Mouse (Mus musculus): ENCODE results near the gene Rbfox1.

The Rbfox1 gene

GRCm38 (mm10) chr16:5957418-5957817 lies 72.3 kb downstream of the Rbfox1 start:
- in situ Hi-C loops (cut with MboI; ENCODE audit: low pct_unique_long_range_greater_than_20kb in 1 of 2, low sequenced_read_pairs in 2 of 2, unreplicated experiment in 1 of 2) = no loop called here

- in situ Hi-C loops (cut with MboI; ENCODE audit: low pct_unique_long_range_greater_than_20kb in 1 of 2, low sequenced_read_pairs in 2 of 2, unreplicated experiment in 1 of 2) = no loop called here
Measured at GRCm38 (mm10) chr16:5961786-5962185, 76.6 kb downstream of the Rbfox1 start.

DNA sequence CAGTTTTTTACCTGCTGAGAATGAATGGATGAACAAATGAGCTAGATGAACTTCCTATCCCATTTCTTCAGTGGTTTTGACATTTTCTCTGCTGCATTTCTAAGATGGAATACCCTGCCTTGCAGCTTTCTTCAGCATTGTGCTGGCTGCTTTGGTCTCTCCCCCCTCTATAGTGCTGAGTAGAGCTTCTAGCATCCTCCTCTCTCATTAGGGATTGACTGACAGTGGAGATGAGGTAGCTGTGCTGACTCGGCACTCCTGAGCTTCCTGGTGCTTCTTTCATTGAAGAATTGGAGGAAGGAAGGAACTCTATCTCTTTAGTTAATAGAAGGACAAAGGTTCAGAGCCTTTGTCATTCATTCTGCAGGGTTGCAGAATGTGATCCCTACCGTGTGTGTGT lies 89.0 kb downstream of the Rbfox1 start:
- in situ Hi-C loops (cut with MboI; ENCODE audit: low pct_unique_long_range_greater_than_20kb in 1 of 2, low sequenced_read_pairs in 2 of 2, unreplicated experiment in 1 of 2) = no loop called here

DNA sequence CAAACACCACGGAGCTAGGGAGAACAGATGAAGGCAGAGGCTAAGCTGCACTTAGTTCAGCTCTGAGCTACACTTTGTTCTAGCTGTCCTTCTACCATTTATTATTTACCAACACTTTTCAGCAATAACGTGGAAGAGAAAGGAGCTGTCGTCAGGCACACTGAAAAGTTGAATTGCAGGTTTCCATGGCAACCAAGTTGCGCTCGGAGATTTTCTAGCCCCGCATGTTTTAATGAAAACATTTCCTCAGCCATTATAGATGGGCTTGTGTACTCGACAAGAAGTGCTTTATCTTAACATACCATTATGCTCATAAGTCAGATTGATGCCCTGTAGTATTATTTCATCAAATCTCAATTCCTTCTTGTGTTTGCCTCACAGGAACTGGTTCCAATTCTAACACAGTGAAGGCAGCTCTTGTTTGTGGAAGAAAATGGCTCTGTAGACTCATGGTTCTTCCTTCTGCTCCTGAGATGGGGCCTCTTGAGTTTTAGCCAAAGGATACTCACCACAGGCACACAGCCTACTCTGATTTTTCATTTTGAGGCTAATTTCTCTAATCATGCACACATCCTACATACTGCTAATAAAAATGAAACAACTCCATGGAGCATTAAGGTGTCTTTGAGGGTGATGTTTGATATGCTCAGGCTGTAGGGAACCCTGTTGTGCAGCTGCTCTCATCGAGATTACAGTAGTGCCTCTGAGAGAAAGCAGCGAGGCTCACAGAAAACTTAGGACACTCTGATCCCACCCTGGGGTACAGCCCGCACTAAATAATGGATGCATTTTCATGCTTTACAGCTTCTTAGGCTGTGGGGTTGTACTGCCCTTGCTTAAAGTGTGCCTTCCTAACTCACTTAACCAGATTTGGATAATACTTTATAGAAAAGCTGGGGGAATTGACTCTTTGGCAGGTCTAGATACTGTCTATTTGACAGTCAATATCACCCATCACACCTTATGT lies 107.2 kb downstream of the Rbfox1 start:
- in situ Hi-C loops (cut with MboI; ENCODE audit: low pct_unique_long_range_greater_than_20kb in 1 of 2, low sequenced_read_pairs in 2 of 2, unreplicated experiment in 1 of 2) = no loop called here

GRCm38 (mm10) chr16:5997136-5997535 lies 112.0 kb downstream of the Rbfox1 start:
- in situ Hi-C loops (cut with MboI; ENCODE audit: low pct_unique_long_range_greater_than_20kb in 1 of 2, low sequenced_read_pairs in 2 of 2, unreplicated experiment in 1 of 2) = no loop called here

- in situ Hi-C loops (cut with MboI; ENCODE audit: low pct_unique_long_range_greater_than_20kb in 1 of 2, low sequenced_read_pairs in 2 of 2, unreplicated experiment in 1 of 2) = no loop called here
Measured at GRCm38 (mm10) chr16:5997651-5998050, 112.5 kb downstream of the Rbfox1 start.

DNA sequence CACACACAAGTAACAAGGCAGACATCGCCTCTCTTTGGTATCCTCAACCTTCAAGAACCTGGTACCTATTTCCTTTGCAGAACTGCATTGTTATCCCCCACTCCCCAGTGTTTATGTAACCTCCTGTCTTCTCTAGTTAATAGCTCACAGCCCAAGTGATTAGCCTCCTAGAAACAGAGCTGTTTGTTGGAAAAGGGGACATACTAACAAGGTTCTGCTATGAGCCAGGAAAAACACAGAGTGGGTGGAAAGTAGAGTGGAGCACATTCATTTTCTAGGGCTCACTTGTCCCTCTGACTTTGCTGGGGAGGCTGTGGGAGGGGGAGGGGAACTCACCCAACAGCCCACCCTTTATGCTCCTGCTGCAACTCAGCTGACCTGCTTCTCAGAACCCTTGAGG lies 114.9 kb downstream of the Rbfox1 start:
- in situ Hi-C loops (cut with MboI; ENCODE audit: low pct_unique_long_range_greater_than_20kb in 1 of 2, low sequenced_read_pairs in 2 of 2, unreplicated experiment in 1 of 2) = no loop called here

DNA sequence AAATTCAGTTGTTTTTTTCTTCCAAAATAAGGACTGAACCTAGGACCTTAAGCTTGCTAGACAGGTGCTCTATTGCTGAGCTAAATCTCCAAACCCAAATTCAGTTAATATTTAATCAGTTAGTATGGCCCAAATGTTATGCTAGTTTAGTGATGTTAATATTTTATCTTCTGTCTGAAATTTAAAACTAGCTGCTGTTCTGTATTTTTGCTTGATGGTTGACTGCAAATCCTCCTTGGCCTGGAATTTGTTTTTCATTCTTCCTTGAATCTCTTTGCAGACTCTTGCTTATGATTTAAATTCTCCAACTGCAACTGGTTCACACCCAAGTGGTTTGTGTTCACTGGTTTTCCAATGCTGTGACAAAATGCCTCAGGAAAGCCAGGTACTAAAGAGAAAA lies 121.8 kb downstream of the Rbfox1 start:
- in situ Hi-C loops (cut with MboI; ENCODE audit: low pct_unique_long_range_greater_than_20kb in 1 of 2, low sequenced_read_pairs in 2 of 2, unreplicated experiment in 1 of 2) = no loop called here

GRCm38 (mm10) chr16:6012853-6013252 lies 127.7 kb downstream of the Rbfox1 start:
- in situ Hi-C loops (cut with MboI; ENCODE audit: low pct_unique_long_range_greater_than_20kb in 1 of 2, low sequenced_read_pairs in 2 of 2, unreplicated experiment in 1 of 2) = no loop called here

- in situ Hi-C loops (cut with MboI; ENCODE audit: low pct_unique_long_range_greater_than_20kb in 1 of 2, low sequenced_read_pairs in 2 of 2, unreplicated experiment in 1 of 2) = no loop called here
Measured at GRCm38 (mm10) chr16:6018639-6019038, 133.5 kb downstream of the Rbfox1 start.

DNA sequence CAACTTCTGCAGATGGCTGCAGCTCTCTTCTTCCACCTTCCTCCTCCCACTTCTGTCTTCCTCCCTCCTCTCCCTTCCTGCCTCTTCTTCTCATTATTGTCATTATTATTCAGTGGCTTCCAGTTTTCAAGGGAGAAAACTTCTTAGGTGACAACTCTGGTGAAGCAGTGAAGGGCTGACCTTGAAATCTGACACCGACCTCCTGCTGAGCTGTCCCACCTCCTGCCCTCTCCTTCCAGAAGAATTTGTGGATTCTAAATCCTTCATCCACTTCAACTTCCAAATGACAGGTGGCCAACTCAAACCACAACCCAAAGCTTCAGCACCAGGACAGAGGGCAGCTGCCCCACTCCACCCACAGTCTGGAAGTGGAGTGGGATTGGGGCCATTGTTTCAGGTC lies 134.2 kb downstream of the Rbfox1 start:
- in situ Hi-C loops (cut with MboI; ENCODE audit: low pct_unique_long_range_greater_than_20kb in 1 of 2, low sequenced_read_pairs in 2 of 2, unreplicated experiment in 1 of 2) = no loop called here

- in situ Hi-C loops (cut with MboI; ENCODE audit: low pct_unique_long_range_greater_than_20kb in 1 of 2, low sequenced_read_pairs in 2 of 2, unreplicated experiment in 1 of 2) = no loop called here
Measured at GRCm38 (mm10) chr16:6031280-6031679, 146.1 kb downstream of the Rbfox1 start.

- in situ Hi-C loops (cut with MboI; ENCODE audit: low pct_unique_long_range_greater_than_20kb in 1 of 2, low sequenced_read_pairs in 2 of 2, unreplicated experiment in 1 of 2) = no loop called here
Measured at GRCm38 (mm10) chr16:6032563-6032962, 147.4 kb downstream of the Rbfox1 start.

GRCm38 (mm10) chr16:6034876-6035275 lies 149.7 kb downstream of the Rbfox1 start:
- in situ Hi-C loops (cut with MboI; ENCODE audit: low pct_unique_long_range_greater_than_20kb in 1 of 2, low sequenced_read_pairs in 2 of 2, unreplicated experiment in 1 of 2) = no loop called here

GRCm38 (mm10) chr16:6037009-6037408 lies 151.9 kb downstream of the Rbfox1 start:
- in situ Hi-C loops (cut with MboI; ENCODE audit: low pct_unique_long_range_greater_than_20kb in 1 of 2, low sequenced_read_pairs in 2 of 2, unreplicated experiment in 1 of 2) = no loop called here

- in situ Hi-C loops (cut with MboI; ENCODE audit: low pct_unique_long_range_greater_than_20kb in 1 of 2, low sequenced_read_pairs in 2 of 2, unreplicated experiment in 1 of 2) = no loop called here
Measured at GRCm38 (mm10) chr16:6042766-6043165, 157.6 kb downstream of the Rbfox1 start.

DNA sequence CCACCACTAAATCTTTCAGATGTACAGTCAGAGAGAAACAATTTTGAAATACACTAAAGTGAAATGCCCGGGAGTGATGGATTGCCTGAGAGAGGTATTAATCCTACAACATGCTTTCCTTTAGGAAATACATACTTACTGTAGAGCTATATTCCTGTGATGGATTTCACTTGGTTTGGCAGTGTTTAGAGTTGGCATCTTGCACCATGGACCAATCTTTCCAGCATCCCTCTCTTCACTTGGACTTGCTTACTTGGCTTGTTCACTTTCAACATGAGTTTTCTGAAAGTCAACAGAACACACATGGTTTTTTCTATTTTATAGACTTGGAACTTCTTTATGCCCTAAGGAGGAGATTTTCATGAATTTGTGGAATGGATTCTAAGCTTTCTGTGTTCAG lies 163.4 kb downstream of the Rbfox1 start:
- in situ Hi-C loops (cut with MboI; ENCODE audit: low pct_unique_long_range_greater_than_20kb in 1 of 2, low sequenced_read_pairs in 2 of 2, unreplicated experiment in 1 of 2) = no loop called here

GRCm38 (mm10) chr16:6062495-6062894 lies 177.3 kb downstream of the Rbfox1 start:
- in situ Hi-C loops (cut with MboI; ENCODE audit: low pct_unique_long_range_greater_than_20kb in 1 of 2, low sequenced_read_pairs in 2 of 2, unreplicated experiment in 1 of 2) = no loop called here

- in situ Hi-C loops (cut with MboI; ENCODE audit: low pct_unique_long_range_greater_than_20kb in 1 of 2, low sequenced_read_pairs in 2 of 2, unreplicated experiment in 1 of 2) = no loop called here
Measured at GRCm38 (mm10) chr16:6065481-6065880, 180.3 kb downstream of the Rbfox1 start.

- in situ Hi-C loops (cut with MboI; ENCODE audit: low pct_unique_long_range_greater_than_20kb in 1 of 2, low sequenced_read_pairs in 2 of 2, unreplicated experiment in 1 of 2) = no loop called here
Measured at GRCm38 (mm10) chr16:6075442-6076050, 190.4 kb downstream of the Rbfox1 start.

Data from mouse embryonic stem cell (cell line).